Mouse (Mus musculus) embryonic fibroblast, embryonic 13.5 days (primary cell): ENCODE measurements around the gene Ubap2. TPM values are rescaled to one million over a fixed set of nuclear protein-coding genes. Genes with fewer than 3 reads are reported as not detected.

Source experiments
- H3K27ac ChIP-seq: 2 replicates; pipeline ENCODE4 v1.5.1; 2012; ENCODE audit warnings: low read length, control low read depth, inconsistent platforms; ENCODE audit not compliant: insufficient read depth
- H3K4me1 ChIP-seq: 2 replicates; pipeline ENCODE4 v1.6.1; 2011; ENCODE audit warnings: low read length; ENCODE audit not compliant: control insufficient read depth, insufficient read depth
- H3K4me3 ChIP-seq: 2 replicates; pipeline ENCODE4 v1.5.1; 2011; ENCODE audit warnings: mild to moderate bottlenecking, control low read depth, low read length; ENCODE audit not compliant: insufficient read depth
- CTCF ChIP-seq: IDR thresholded peaks from 2 replicates; pipeline ENCODE4 v1.5.1; 2011; ENCODE audit warnings: mild to moderate bottlenecking, control low read depth, low read length, moderate library complexity, borderline replicate concordance; ENCODE audit not compliant: insufficient read depth
- POLR2A ChIP-seq: IDR thresholded peaks from 2 replicates; pipeline ENCODE4 v1.6.1; 2011; ENCODE audit warnings: low read depth, mild to moderate bottlenecking, control low read depth, low read length, moderate library complexity
- polyA plus RNA-seq: library from polyadenylated mRNA; stranded (reverse); fragments of >200 nt; gene quantifications from 2 replicates; pipeline ENCODE4 v1.2.4, GENCODE M21; 2011; ENCODE audit warnings: low read depth; ENCODE audit not compliant: missing spikeins, insufficient read length

Gene Ubap2
- polyA plus RNA-seq, 1 experiment = 78.8 TPM

- Histone ChIP-seq H3K4me1 (peaks cover 2% of the 10 kb centered on the region; the same call in 1 of the 2 replicates), H3K27ac (peak overlapping the region; percentile 91), H3K4me3 (peak overlapping the region; percentile 97)
- TF ChIP-seq CTCF (no peak), POLR2A (no peak)
Observed at GRCm38 (mm10) chr4:41274377-41274979, 466 bp downstream of the Ubap2 start.

GRCm38 (mm10) chr4:41268133-41268532, 6.8 kb downstream of the Ubap2 start:
- Histone ChIP-seq H3K4me1 (peaks cover 2% of the 10 kb centered on the region; the same call in 1 of the 2 replicates), H3K4me3 (no peak overlapping the region), H3K27ac (no peak overlapping the region)
- TF ChIP-seq POLR2A (no peak), CTCF (no peak)

- no peak for TF ChIP-seq POLR2A
- TF ChIP-seq CTCF = no peak
- H3K4me3 ChIP-seq = no peak overlapping the region
- no peak overlapping the region for H3K27ac ChIP-seq
- no peaks in the 10 kb centered on the region for H3K4me1 ChIP-seq
Observed at GRCm38 (mm10) chr4:41266350-41266749, 8.6 kb downstream of the Ubap2 start.

- Histone ChIP-seq H3K4me1 (no peaks in the 10 kb centered on the region; the same call in 1 of the 2 replicates), H3K4me3 (no peak overlapping the region), H3K27ac (no peak overlapping the region)
- TF ChIP-seq CTCF (no peak), POLR2A (no peak)
Observed at GRCm38 (mm10) chr4:41260691-41261090, 14.3 kb downstream of the Ubap2 start.

- H3K4me1 ChIP-seq = no peaks in the 10 kb centered on the region; the same call in 1 of the 2 replicates
- H3K27ac ChIP-seq = no peak overlapping the region
- TF ChIP-seq POLR2A (no peak), CTCF (no peak)
- no peak overlapping the region for H3K4me3 ChIP-seq
Observed at GRCm38 (mm10) chr4:41259019-41259418, 15.9 kb downstream of the Ubap2 start.

GRCm38 (mm10) chr4:41257752-41258151, 17.2 kb downstream of the Ubap2 start:
- H3K4me1 ChIP-seq = no peaks in the 10 kb centered on the region; the same call in 1 of the 2 replicates
- H3K4me3 ChIP-seq = no peak overlapping the region
- no peak for TF ChIP-seq POLR2A
- no peak for TF ChIP-seq CTCF
- H3K27ac ChIP-seq = no peak overlapping the region

GRCm38 (mm10) chr4:41255564-41256210, 19.3 kb downstream of the Ubap2 start:
- H3K4me1 ChIP-seq = no peaks in the 10 kb centered on the region; the same call in 1 of the 2 replicates
- TF ChIP-seq POLR2A (no peak), CTCF (no peak)
- no peak overlapping the region for H3K27ac ChIP-seq
- H3K4me3 ChIP-seq = no peak overlapping the region

GRCm38 (mm10) chr4:41253756-41254155, 21.2 kb downstream of the Ubap2 start:
- Histone ChIP-seq H3K4me1 (no peaks in the 10 kb centered on the region; the same call in 1 of the 2 replicates), H3K4me3 (no peak overlapping the region), H3K27ac (no peak overlapping the region)
- TF ChIP-seq CTCF (no peak), POLR2A (no peak)

GRCm38 (mm10) chr4:41245408-41245807, 29.5 kb downstream of the Ubap2 start:
- H3K4me1 ChIP-seq = no peaks in the 10 kb centered on the region
- H3K27ac ChIP-seq = no peak overlapping the region
- TF ChIP-seq POLR2A = no peak
- TF ChIP-seq CTCF = no peak
- no peak overlapping the region for H3K4me3 ChIP-seq

- Histone ChIP-seq H3K4me1 (no peaks in the 10 kb centered on the region), H3K4me3 (no peak overlapping the region), H3K27ac (no peak overlapping the region)
- TF ChIP-seq POLR2A = no peak
- no peak for TF ChIP-seq CTCF
Observed at GRCm38 (mm10) chr4:41240916-41241315, 34.0 kb downstream of the Ubap2 start.
